In the genomic region with DNA sequence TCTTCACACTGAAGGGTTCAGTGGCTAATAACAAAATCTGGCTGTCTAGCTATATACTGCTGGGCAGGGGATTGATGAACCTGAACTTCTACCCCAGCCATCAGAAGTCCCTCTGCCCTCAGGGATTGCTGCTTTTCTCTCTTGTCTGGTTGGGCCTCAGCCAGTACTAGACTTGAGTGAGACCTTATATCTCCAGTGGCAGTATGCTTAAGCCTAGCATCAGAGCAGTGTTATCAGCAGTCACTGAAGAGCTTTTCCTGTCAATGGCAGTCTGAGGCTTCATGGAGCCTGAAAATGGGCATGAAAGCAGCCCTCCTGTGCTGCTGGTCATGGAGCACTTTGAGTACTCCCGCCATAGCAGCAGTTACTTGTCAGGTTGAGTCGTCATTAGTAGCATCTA, we compare ENCODE assay signal across 24 mouse cellular contexts. TPM values are rescaled to one million over a fixed set of nuclear protein-coding genes. Genes with fewer than 3 reads are reported as not detected.
DNase-seq lines count a peak whose midpoint lies in the region; ATAC-seq and TF ChIP-seq lines count a peak whose summit lies in the region.
"Had no signal": no experiment of that assay in that cellular context is flagged by ENCODE, and none has a peak within 500 bp of the region (broad histone marks: within the 10 kb centered on the region; RNA-seq: fewer than 3 reads in every experiment).

No protein-coding gene starts in this region.

- no peak overlapping the region for H3K4me2 ChIP-seq in heart, embryonic 12.5 days
- H3K4me2 ChIP-seq in liver, embryonic 11.5 days: no peak overlapping the region
- no peak overlapping the region for H3K4me2 ChIP-seq in liver, postnatal 0 days (ENCODE audit: low read depth, low read length)
- no peak overlapping the region for H3K4me2 ChIP-seq in liver, embryonic 16.5 days (ENCODE audit: low read depth, low read length)
- no peak overlapping the region for H3K4me2 ChIP-seq in forebrain, embryonic 14.5 days (ENCODE audit: low read length)
- H3K4me2 ChIP-seq: forebrain, embryonic 12.5 days; neural tube, embryonic 13.5 days had no signal

- H3K4me3 ChIP-seq in heart, embryonic 12.5 days: no peak overlapping the region
- H3K4me3 ChIP-seq in liver, embryonic 11.5 days (ENCODE audit: low read depth, low read length): no peak overlapping the region
- H3K4me3 ChIP-seq in liver, postnatal 0 days (ENCODE audit: low read depth, low read length): no peak overlapping the region
- no peak overlapping the region for H3K4me3 ChIP-seq in liver, embryonic 16.5 days (ENCODE audit: low read depth, low read length)
- H3K4me3 ChIP-seq in forebrain, embryonic 14.5 days (ENCODE audit: low read depth, low read length): no peak overlapping the region
- H3K4me3 ChIP-seq: forebrain, embryonic 12.5 days; heart, embryonic 10.5 days; limb, embryonic 10.5 days; myocyte; neural tube, embryonic 13.5 days had no signal

- no peak for TF ChIP-seq EP300 in liver, postnatal 0 days (IDR thresholded peaks at IDR 0.05; ENCODE audit: low read depth)

- peaks cover 43% of the 10 kb centered on the region for H3K4me1 ChIP-seq in heart, embryonic 12.5 days (replicated peaks)
- peaks cover 26% of the 10 kb centered on the region for H3K4me1 ChIP-seq in liver, embryonic 11.5 days (replicated peaks; ENCODE audit: control insufficient read depth, insufficient read depth, low read length)
- H3K4me1 ChIP-seq in liver, postnatal 0 days (ENCODE audit: insufficient read depth): peaks cover 40% of the 10 kb centered on the region
- H3K4me1 ChIP-seq in liver, embryonic 16.5 days (ENCODE audit: control insufficient read depth, low read depth, low read length): peaks cover 11% of the 10 kb centered on the region
- H3K4me1 ChIP-seq in forebrain, embryonic 14.5 days (ENCODE audit: control insufficient read depth, insufficient read depth, low read length): no peaks in the 10 kb centered on the region; the same call in 1 of the 2 replicates

- intact Hi-C loops in left cerebral cortex, postnatal 25 days (cut with DNase I): no loop called here

- DNase-seq in heart, postnatal 4 days: no peak
- no peak for DNase-seq in liver, embryonic 11.5 days (ENCODE audit: low spot score)
- no peak for DNase-seq in liver, postnatal 0 days
- DNase-seq in forebrain, embryonic 14.5 days (ENCODE audit: low spot score): no peak
- DNase-seq in left cerebral cortex, postnatal 25 days (ENCODE audit: low spot score in 2 of 2): no peak
- DNase-seq: adrenal gland, postnatal 36 days; cerebellum, adult 9-11 months; gastrocnemius, postnatal 36 days; kidney, adult 11 months; kidney, postnatal 14 days; retina, postnatal 1 day; thymus, postnatal 25 days had no signal

- TF ChIP-seq CTCF in liver, postnatal 0 days (IDR thresholded peaks at IDR 0.05; ENCODE audit: low read depth): no peak

- peak overlapping the region; percentile 16; the same call in 1 of the 2 replicates for H3K27ac ChIP-seq in heart, embryonic 12.5 days (ENCODE audit: poor library complexity, severe bottlenecking)
- no peak overlapping the region for H3K27ac ChIP-seq in liver, embryonic 11.5 days (ENCODE audit: low read depth, low read length)
- H3K27ac ChIP-seq in liver, postnatal 0 days (ENCODE audit: low read depth): no peak overlapping the region
- no peak overlapping the region for H3K27ac ChIP-seq in liver, embryonic 16.5 days (ENCODE audit: low read length)
- no peak overlapping the region for H3K27ac ChIP-seq in forebrain, embryonic 14.5 days (ENCODE audit: low read depth, low read length)
- H3K27ac ChIP-seq: forebrain, embryonic 12.5 days; limb, embryonic 10.5 days; neural tube, embryonic 13.5 days had no signal

- H3K9me3 ChIP-seq in heart, embryonic 12.5 days (replicated peaks): no peaks in the 10 kb centered on the region
- no peaks in the 10 kb centered on the region for H3K9me3 ChIP-seq in liver, embryonic 11.5 days (ENCODE audit: control insufficient read depth, low read length)
- H3K9me3 ChIP-seq in liver, postnatal 0 days (ENCODE audit: low read length): no peaks in the 10 kb centered on the region
- H3K9me3 ChIP-seq in liver, embryonic 16.5 days (replicated peaks; ENCODE audit: control insufficient read depth, low read length): no peaks in the 10 kb centered on the region
- H3K9me3 ChIP-seq in forebrain, embryonic 14.5 days (replicated peaks; ENCODE audit: control insufficient read depth, low read length): no peaks in the 10 kb centered on the region
- H3K9me3 ChIP-seq: forebrain, embryonic 12.5 days; heart, embryonic 10.5 days; limb, embryonic 10.5 days; neural tube, embryonic 13.5 days had no signal

- 30% methylated on average over 2 of the region's 2 CpGs for WGBS in heart, embryonic 12.5 days
- whole genome bisulfite sequencing in liver, embryonic 11.5 days: 49% methylated on average over 2 of the region's 2 CpGs
- WGBS in liver, postnatal 0 days (ENCODE audit: insufficient replicate concordance): 50% methylated on average over 2 of the region's 2 CpGs
- WGBS in liver, embryonic 16.5 days (ENCODE audit: insufficient replicate concordance): 16% methylated on average over 2 of the region's 2 CpGs
- WGBS in forebrain, embryonic 14.5 days: 71% methylated on average over 2 of the region's 2 CpGs

- no peaks in the 10 kb centered on the region for H3K27me3 ChIP-seq in heart, embryonic 12.5 days (replicated peaks)
- no peaks in the 10 kb centered on the region for H3K27me3 ChIP-seq in liver, embryonic 11.5 days (replicated peaks; ENCODE audit: control insufficient read depth, insufficient read depth, low read length)
- H3K27me3 ChIP-seq in liver, postnatal 0 days (ENCODE audit: insufficient read depth, low read length): no peaks in the 10 kb centered on the region
- H3K27me3 ChIP-seq in liver, embryonic 16.5 days (ENCODE audit: control insufficient read depth, insufficient read depth, low read depth, low read length): no peaks in the 10 kb centered on the region
- no peaks in the 10 kb centered on the region for H3K27me3 ChIP-seq in forebrain, embryonic 14.5 days (replicated peaks; ENCODE audit: control insufficient read depth, insufficient read depth, low read length)
- H3K27me3 ChIP-seq: forebrain, embryonic 12.5 days; neural tube, embryonic 13.5 days; Patski had no signal

- H3K36me3 ChIP-seq in heart, embryonic 12.5 days: no peaks in the 10 kb centered on the region
- H3K36me3 ChIP-seq in liver, embryonic 11.5 days (ENCODE audit: control insufficient read depth, insufficient read depth, low read length): no peaks in the 10 kb centered on the region
- no peaks in the 10 kb centered on the region; the same call in 1 of the 2 replicates for H3K36me3 ChIP-seq in liver, postnatal 0 days (replicated peaks; ENCODE audit: insufficient read depth, low read length)
- H3K36me3 ChIP-seq in liver, embryonic 16.5 days (ENCODE audit: control insufficient read depth, insufficient read depth): no peaks in the 10 kb centered on the region
- H3K36me3 ChIP-seq in forebrain, embryonic 14.5 days (ENCODE audit: control insufficient read depth, insufficient read depth, low read length): no peaks in the 10 kb centered on the region
- H3K36me3 ChIP-seq: forebrain, embryonic 12.5 days; heart, embryonic 10.5 days; neural tube, embryonic 13.5 days had no signal

- ATAC-seq in heart, embryonic 12.5 days (ENCODE audit: insufficient number of reproducible peaks, low FRiP score): 0 out of 2 replicates have a peak, but pooled peaks have one; percentile 51
- ATAC-seq in liver, embryonic 11.5 days (replicated peaks; ENCODE audit: low FRiP score): peak; percentile 56
- no peak for ATAC-seq in liver, postnatal 0 days
- peak; percentile 80 for ATAC-seq in common myeloid progenitor, adult 5-6 weeks (replicated peaks; ENCODE audit: low read depth, poor library complexity, severe bottlenecking)
- ATAC-seq in liver, embryonic 16.5 days (ENCODE audit: low read depth): peak; percentile 41; the same call in 1 of the 2 replicates
- no peak for ATAC-seq in forebrain, embryonic 14.5 days
- ATAC-seq: hindbrain, embryonic 16.5 days; lung, postnatal 0 days; midbrain, embryonic 16.5 days; Patski had no signal

- no peak overlapping the region for H3K9ac ChIP-seq in heart, embryonic 12.5 days
- no peak overlapping the region for H3K9ac ChIP-seq in liver, embryonic 11.5 days (ENCODE audit: low read depth, low read length)
- no peak overlapping the region for H3K9ac ChIP-seq in liver, postnatal 0 days (replicated peaks)
- no peak overlapping the region for H3K9ac ChIP-seq in liver, embryonic 16.5 days (ENCODE audit: low read depth, low read length)
- H3K9ac ChIP-seq in forebrain, embryonic 14.5 days (ENCODE audit: low read length): no peak overlapping the region
- H3K9ac ChIP-seq: forebrain, embryonic 12.5 days; neural tube, embryonic 13.5 days had no signal

RNA-seq across cellular contexts. Expression of a gene that starts 46.7 kb away (rescaled TPM):
- 16.9 and 22.8 TPM in 2 replicates for polyA plus RNA-seq in heart, embryonic 12.5 days (2016; fragmentation: Nextera tagmentation; extraction: Ambion mirVana)
- 10 to 100 TPM; 57.5 to 58.8 TPM for total RNA-seq in heart, postnatal 4 days (2021)
- polyA plus RNA-seq in liver, embryonic 11.5 days (2014; fragmentation: Nextera tagmentation; extraction: Ambion mirVana): 19.6 and 21.2 TPM in 2 replicates
- 8.8 and 9.8 TPM in 2 replicates for polyA plus RNA-seq in liver, postnatal 0 days (2015; fragmentation: Nextera tagmentation; extraction: Ambion mirVana)
- total RNA-seq in common myeloid progenitor, adult 5-6 weeks (2017): 106 and 133 TPM in 2 replicates
- polyA plus RNA-seq in liver, embryonic 16.5 days (2015; fragmentation: Nextera tagmentation; extraction: Ambion mirVana): 5.6 and 6.9 TPM in 2 replicates
- polyA plus RNA-seq in forebrain, embryonic 14.5 days (2014; fragmentation: Nextera tagmentation; extraction: Ambion mirVana): 14.4 and 20.2 TPM in 2 replicates
- total RNA-seq in left cerebral cortex, postnatal 25 days (2021): 100 to 1,000 TPM; 128 to 139 TPM

Comparison
In these comparisons a context has a peak if more than half of its experiments do, and no peak if none do; other contexts are left out.
1. ATAC-seq: peak in heart, embryonic 12.5 days (single experiment), liver, embryonic 11.5 days (single experiment), common myeloid progenitor, adult 5-6 weeks (single experiment) and liver, embryonic 16.5 days (single experiment); none in liver, postnatal 0 days (single experiment) and forebrain, embryonic 14.5 days (single experiment).